Mouse (Mus musculus) embryonic facial prominence, embryonic 11.5 days (tissue): ENCODE results near the gene Tmem80. TPM values are rescaled to one million over a fixed set of nuclear protein-coding genes. Genes with fewer than 3 reads are reported as not detected.

Source experiments
- ATAC-seq: fragments of 200-750 bp; cut with Nextera tagmentation; replicated peaks from 2 replicates; pipeline ENCODE4 v1.8.0; 2017; ENCODE audit warnings: low read depth; ENCODE audit not compliant: insufficient number of reproducible peaks, low FRiP score, low TSS enrichment
- DNase-seq: peaks from one replicate; pipeline ENCODE4 v3.0.0-alpha.2; 2015; ENCODE audit warnings: low spot score
- H3K27ac ChIP-seq: fragments of 300-500 bp; sonication (generic); replicated peaks from 2 replicates; pipeline ENCODE4 v1.5.1; 2014; ENCODE audit warnings: mild to moderate bottlenecking, low read depth, low read length, control low read depth
- H3K27me3 ChIP-seq: fragments of 300-500 bp; sonication (generic); 2 replicates; pipeline ENCODE4 v1.6.1; 2014; ENCODE audit warnings: mild to moderate bottlenecking, low read length, moderate library complexity, mixed read lengths; ENCODE audit not compliant: control insufficient read depth, insufficient read depth
- H3K36me3 ChIP-seq: fragments of 300-500 bp; sonication (generic); replicated peaks from 2 replicates; pipeline ENCODE4 v1.6.1; 2014; ENCODE audit warnings: low read depth, mild to moderate bottlenecking, low read length, moderate library complexity, mixed read lengths; ENCODE audit not compliant: control insufficient read depth, insufficient read depth
- H3K4me1 ChIP-seq: fragments of 300-500 bp; sonication (generic); 2 replicates; pipeline ENCODE4 v1.6.1; 2014; ENCODE audit warnings: low read length, mixed read lengths; ENCODE audit not compliant: control insufficient read depth, insufficient read depth
- H3K4me2 ChIP-seq: fragments of 300-500 bp; sonication (generic); 2 replicates; pipeline ENCODE4 v1.6.1; 2014; ENCODE audit warnings: low read depth, mild to moderate bottlenecking, control low read depth, low read length, moderate library complexity
- H3K4me3 ChIP-seq: fragments of 300-500 bp; sonication (generic); 2 replicates; pipeline ENCODE4 v1.5.1; 2014; ENCODE audit warnings: low read depth, low read length, control low read depth
- H3K9ac ChIP-seq: fragments of 300-500 bp; sonication (generic); replicated peaks from 2 replicates; pipeline ENCODE4 v1.6.1; 2014; ENCODE audit warnings: mild to moderate bottlenecking, control low read depth, low read length
- H3K9me3 ChIP-seq: fragments of 300-500 bp; sonication (generic); replicated peaks from 2 replicates; pipeline ENCODE4 v1.6.1; 2016; ENCODE audit warnings: mild to moderate bottlenecking, low read length, inconsistent platforms, mixed read lengths; ENCODE audit not compliant: control insufficient read depth
- WGBS: fragments of 180-500 bp; shearing (Covaris S2); extraction: QIAGEN DNeasy Blood & Tissue Kit; methylation state at CpG from one replicate; pipeline ENCODE4 v1.1.7; 2014; 5-methylcytosine and 5-hydroxymethylcytosine counted together
- polyA plus RNA-seq: library from polyadenylated mRNA; unstranded; fragments of >200 nt; fragmentation: Nextera tagmentation; extraction: Ambion mirVana; gene quantifications from 2 replicates; pipeline ENCODE4 v1.2.1, GENCODE M21; 2014

Tmem80 gene
- 24.0 and 26.6 TPM in 2 replicates for polyA plus RNA-seq

- Histone ChIP-seq H3K9me3 (no peaks in the 10 kb centered on the region), H3K27ac (peak within 1 kb of the TSS; percentile 98), H3K27me3 (no peaks in the 10 kb centered on the region), H3K36me3 (no peaks in the 10 kb centered on the region), H3K4me1 (peaks cover 8% of the 10 kb centered on the region), H3K9ac (peak within 1 kb of the TSS; percentile 95), H3K4me2 (peak within 1 kb of the TSS; percentile 93), H3K4me3 (peak within 1 kb of the TSS; percentile 65)
- ATAC-seq (peak; percentile 95), DNase-seq (peak; percentile 99)
- WGBS = under 1% methylated on average over 105 of the region's 105 CpGs
Observed at GRCm38 (mm10) chr7:141327469-141328372, at the start of gene Tmem80, which contains the start of gene Deaf1. Tmem80 (plus strand) TSS chr7:141327739. Deaf1 (minus strand) TSS chr7:141327690.

- peak; percentile 66 for DNase-seq
- H3K4me3 ChIP-seq = peak within 1 kb of the TSS; percentile 22
- no peaks in the 10 kb centered on the region for H3K9me3 ChIP-seq
- peak; percentile 49; the same call in 1 of the 2 replicates for ATAC-seq
- no peaks in the 10 kb centered on the region for H3K4me1 ChIP-seq
- no peaks in the 10 kb centered on the region for H3K36me3 ChIP-seq
- H3K9ac ChIP-seq = peak within 1 kb of the TSS; percentile 32; the same call in 1 of the 2 replicates
- WGBS = 2% methylated on average over 45 of the region's 46 CpGs
- H3K27me3 ChIP-seq = no peaks in the 10 kb centered on the region
- no peak within 1 kb of the TSS for H3K27ac ChIP-seq
- H3K4me2 ChIP-seq = peak within 1 kb of the TSS; percentile 72
Observed at GRCm38 (mm10) chr7:141278766-141279590, 48.6 kb upstream of the Tmem80 start, which contains the start of gene Sct. Sct (minus strand) TSS chr7:141279133.

GRCm38 (mm10) chr7:141281442-141281841 lies 46.1 kb upstream of the Tmem80 start:
- no peak overlapping the region for H3K4me2 ChIP-seq
- no peaks in the 10 kb centered on the region for H3K36me3 ChIP-seq
- H3K4me1 ChIP-seq = no peaks in the 10 kb centered on the region
- no peak overlapping the region for H3K9ac ChIP-seq
- H3K4me3 ChIP-seq = no peak overlapping the region
- DNase-seq (no peak), ATAC-seq (no peak)
- no peaks in the 10 kb centered on the region for H3K9me3 ChIP-seq
- no peak overlapping the region for H3K27ac ChIP-seq
- 63% methylated on average over 6 of the region's 6 CpGs for WGBS
- H3K27me3 ChIP-seq = no peaks in the 10 kb centered on the region

GRCm38 (mm10) chr7:141282756-141283155 lies 44.8 kb upstream of the Tmem80 start:
- Histone ChIP-seq H3K4me2 (no peak overlapping the region), H3K4me1 (no peaks in the 10 kb centered on the region), H3K9me3 (no peaks in the 10 kb centered on the region), H3K4me3 (no peak overlapping the region), H3K27me3 (no peaks in the 10 kb centered on the region), H3K27ac (no peak overlapping the region), H3K9ac (no peak overlapping the region), H3K36me3 (no peaks in the 10 kb centered on the region)
- no peak for DNase-seq
- ATAC-seq = no peak
- 92% methylated on average over 4 of the region's 4 CpGs for WGBS

- H3K27me3 ChIP-seq = peaks cover 10% of the 10 kb centered on the region
- no peak overlapping the region for H3K9ac ChIP-seq
- H3K27ac ChIP-seq = no peak overlapping the region
- ATAC-seq = no peak
- WGBS = 86% methylated on average over 3 of the region's 3 CpGs
- H3K36me3 ChIP-seq = no peaks in the 10 kb centered on the region
- no peak overlapping the region for H3K4me2 ChIP-seq
- H3K9me3 ChIP-seq = no peaks in the 10 kb centered on the region
- H3K4me3 ChIP-seq = no peak overlapping the region
- DNase-seq = no peak
- no peaks in the 10 kb centered on the region for H3K4me1 ChIP-seq
Observed at GRCm38 (mm10) chr7:141288042-141288441, 39.5 kb upstream of the Tmem80 start.

GRCm38 (mm10) chr7:141291921-141292582 lies 35.5 kb upstream of the Tmem80 start, which contains the start of gene Drd4:
Drd4 (plus strand) TSS chr7:141292006.
- peak; percentile 70; the same call in 1 of the 2 replicates for ATAC-seq
- H3K27ac ChIP-seq = no peak within 1 kb of the TSS
- H3K27me3 ChIP-seq = peaks cover 34% of the 10 kb centered on the region

GRCm38 (mm10) chr7:141292583-141293388 lies 34.8 kb upstream of the Tmem80 start:
- WGBS = 25% methylated on average over 15 of the region's 15 CpGs
- H3K9me3 ChIP-seq = no peaks in the 10 kb centered on the region
- H3K4me1 ChIP-seq = peaks cover 6% of the 10 kb centered on the region; the same call in 1 of the 2 replicates
- ATAC-seq (no peak), DNase-seq (no peak)
- H3K27me3 ChIP-seq = peaks cover 34% of the 10 kb centered on the region
- peak overlapping the region; percentile 43 for H3K4me3 ChIP-seq
- H3K36me3 ChIP-seq = no peaks in the 10 kb centered on the region
- H3K4me2 ChIP-seq = peak overlapping the region; percentile 78
- H3K9ac ChIP-seq = no peak overlapping the region; the same call in none of the 2 replicates
- no peak overlapping the region for H3K27ac ChIP-seq

More at GRCm38 (mm10) chr7:141291921-141292582, 35.5 kb upstream of the Tmem80 start, which contains the start of gene Drd4:
- H3K4me2 ChIP-seq = peak within 1 kb of the TSS; percentile 78
- DNase-seq = peak; percentile 76
- H3K4me1 ChIP-seq = peaks cover 6% of the 10 kb centered on the region; the same call in 1 of the 2 replicates
- WGBS = 2% methylated on average over 44 of the region's 46 CpGs
- no peaks in the 10 kb centered on the region for H3K36me3 ChIP-seq
- no peaks in the 10 kb centered on the region for H3K9me3 ChIP-seq
- H3K9ac ChIP-seq = peak within 1 kb of the TSS; percentile 54
- H3K4me3 ChIP-seq = peak within 1 kb of the TSS; percentile 43
